Mouse (Mus musculus) bone marrow, adult 2 months (tissue): Measurements from ENCODE around the gene Usp6nl. TPM values are rescaled to one million over a fixed set of nuclear protein-coding genes. Genes with fewer than 3 reads are reported as not detected.

Source experiments
- H3K27ac ChIP-seq: fragments of 200-500 bp; 2 replicates; pipeline ENCODE4 v1.5.1; 2012; ENCODE audit warnings: low read depth, mild to moderate bottlenecking, control low read depth, inconsistent platforms, low read length; ENCODE audit not compliant: control insufficient read depth, poor library complexity, insufficient read depth
- H3K4me1 ChIP-seq: fragments of 200-500 bp; 2 replicates; pipeline ENCODE4 v1.6.1; 2011; ENCODE audit warnings: low read length; ENCODE audit not compliant: control insufficient read depth, insufficient read depth
- H3K4me3 ChIP-seq: fragments of 200-500 bp; replicated peaks from 2 replicates; pipeline ENCODE3; 2011; ENCODE audit warnings: mild to moderate bottlenecking, low read depth, low read length, control low read depth; ENCODE audit not compliant: control insufficient read depth
- CTCF ChIP-seq: fragments of 200-500 bp; IDR thresholded peaks from 2 replicates; pipeline ENCODE4 v1.5.1; 2011; ENCODE audit warnings: low read length, control low read depth; ENCODE audit not compliant: control insufficient read depth, insufficient read depth
- POLR2A ChIP-seq: fragments of 200-500 bp; IDR thresholded peaks from 2 replicates; pipeline ENCODE4 v1.6.1; 2011; ENCODE audit warnings: low read depth, mild to moderate bottlenecking, control low read depth, low read length, borderline replicate concordance; ENCODE audit not compliant: control insufficient read depth
- WGBS: fragments of 180-500 bp; shearing (Covaris S2); methylation state at CpG from one replicate; pipeline ENCODE4 v1.1.7; 2018; 5-methylcytosine and 5-hydroxymethylcytosine counted together
- polyA plus RNA-seq: library from polyadenylated mRNA; stranded (reverse); fragments of >200 nt; gene quantifications from 2 replicates; pipeline ENCODE4 v1.2.4, GENCODE M21; 2011; ENCODE audit warnings: low replicate concordance; ENCODE audit not compliant: missing spikeins, insufficient read depth, insufficient read length

The Usp6nl gene
- polyA plus RNA-seq, 1 experiment, result 6.9 TPM

DNA sequence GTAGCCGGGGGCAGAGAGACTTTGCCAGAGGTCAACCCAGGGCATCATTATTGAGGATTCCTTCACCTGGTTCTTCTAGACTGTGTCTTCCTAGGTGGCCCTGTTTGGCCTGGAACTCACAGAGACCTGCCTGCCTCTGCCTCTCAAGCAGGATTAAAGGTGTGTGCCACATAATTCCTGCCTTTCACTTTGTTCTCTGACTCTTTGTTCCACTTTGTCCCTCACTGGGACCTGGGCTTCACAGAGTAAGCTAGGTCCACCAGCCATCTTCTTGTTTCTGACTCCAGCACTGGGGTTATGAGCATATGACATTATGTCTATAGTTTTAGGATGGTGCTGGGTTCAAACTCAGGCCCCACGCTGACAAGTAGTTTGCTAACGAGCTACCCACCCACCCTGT is 144.9 kb downstream of the Usp6nl start:
- Histone ChIP-seq H3K4me1 (no peaks in the 10 kb centered on the region), H3K27ac (no peak overlapping the region), H3K4me3 (no peak overlapping the region)
- TF ChIP-seq POLR2A (no peak), CTCF (no peak)
- 86% methylated on average over 3 of the region's 3 CpGs for WGBS

DNA sequence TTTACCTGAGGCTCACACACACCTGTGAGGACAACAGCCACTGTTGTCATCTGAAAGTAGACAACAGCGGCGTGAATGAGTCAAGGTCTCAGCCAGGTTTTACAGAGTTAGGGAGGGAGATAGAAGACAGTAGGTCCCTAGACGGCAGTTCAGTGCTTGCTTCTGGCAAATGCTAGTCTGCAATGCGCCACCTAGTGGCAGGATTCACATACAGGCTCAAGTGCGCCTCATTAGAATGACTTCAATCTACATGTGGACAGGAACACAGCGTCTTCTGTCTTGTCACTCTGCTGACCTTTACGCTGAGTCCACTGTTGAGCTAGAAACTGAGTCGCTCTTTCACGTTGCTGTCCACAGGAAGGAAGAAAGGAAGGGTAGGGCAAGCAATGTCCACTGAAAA is 146.7 kb downstream of the Usp6nl start:
- no peaks in the 10 kb centered on the region for H3K4me1 ChIP-seq
- no peak for TF ChIP-seq POLR2A
- peak; percentile 96 for TF ChIP-seq CTCF
- no peak overlapping the region for H3K27ac ChIP-seq
- H3K4me3 ChIP-seq, result no peak overlapping the region
- 20% methylated on average over 9 of the region's 9 CpGs for WGBS

DNA sequence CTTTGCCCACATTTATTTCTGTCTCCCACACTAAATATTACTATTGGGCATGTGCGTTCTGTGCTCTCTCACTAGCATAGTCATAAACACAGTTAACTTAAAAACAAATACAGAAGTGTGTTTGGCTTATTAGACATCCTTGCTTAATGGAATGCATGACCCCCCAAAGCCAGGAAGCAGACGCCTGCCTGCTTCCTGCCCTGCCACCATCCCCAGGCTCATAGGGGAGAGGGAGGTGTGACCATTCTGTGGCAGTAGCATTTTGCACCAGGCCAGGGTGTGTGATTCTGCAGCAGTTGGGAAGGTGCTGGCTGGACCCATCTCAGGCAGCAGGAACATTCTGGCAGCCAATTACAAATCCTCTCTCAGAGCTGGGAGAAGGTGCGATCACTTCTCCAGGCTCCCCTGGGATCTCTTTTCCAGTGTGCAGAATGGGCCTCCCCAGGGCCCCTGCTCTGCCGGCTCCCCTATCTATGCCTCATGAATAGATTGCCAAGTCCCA is 148.7 kb downstream of the Usp6nl start:
- TF ChIP-seq CTCF, result no peak
- no peak for TF ChIP-seq POLR2A
- Histone ChIP-seq H3K4me1 (no peaks in the 10 kb centered on the region), H3K4me3 (no peak overlapping the region), H3K27ac (no peak overlapping the region)
- 52% methylated on average over 4 of the region's 4 CpGs for WGBS

DNA sequence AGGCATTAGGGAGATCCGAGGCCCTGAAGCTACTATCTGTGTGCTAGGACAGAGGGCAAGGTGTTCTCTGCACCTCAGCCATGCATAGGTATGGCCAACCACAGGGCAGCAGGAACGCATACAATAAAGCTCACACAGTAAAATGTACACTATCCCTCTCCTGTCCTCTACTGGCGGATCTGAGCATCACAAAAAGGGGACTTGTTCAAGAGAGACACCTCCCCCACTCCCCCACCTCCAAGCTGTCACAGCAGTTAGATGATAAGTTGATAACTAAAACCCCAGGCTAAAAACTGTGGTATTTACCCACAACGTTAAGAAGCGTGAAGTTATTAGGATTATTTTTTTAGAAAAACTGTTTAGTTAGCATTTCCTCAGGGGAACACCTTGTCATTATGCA is 151.4 kb downstream of the Usp6nl start:
- H3K27ac ChIP-seq, result no peak overlapping the region
- peaks cover 3% of the 10 kb centered on the region; the same call in 1 of the 2 replicates for H3K4me1 ChIP-seq
- TF ChIP-seq POLR2A (no peak), CTCF (no peak)
- 39% methylated on average over 5 of the region's 5 CpGs for WGBS
- H3K4me3 ChIP-seq, result no peak overlapping the region

DNA sequence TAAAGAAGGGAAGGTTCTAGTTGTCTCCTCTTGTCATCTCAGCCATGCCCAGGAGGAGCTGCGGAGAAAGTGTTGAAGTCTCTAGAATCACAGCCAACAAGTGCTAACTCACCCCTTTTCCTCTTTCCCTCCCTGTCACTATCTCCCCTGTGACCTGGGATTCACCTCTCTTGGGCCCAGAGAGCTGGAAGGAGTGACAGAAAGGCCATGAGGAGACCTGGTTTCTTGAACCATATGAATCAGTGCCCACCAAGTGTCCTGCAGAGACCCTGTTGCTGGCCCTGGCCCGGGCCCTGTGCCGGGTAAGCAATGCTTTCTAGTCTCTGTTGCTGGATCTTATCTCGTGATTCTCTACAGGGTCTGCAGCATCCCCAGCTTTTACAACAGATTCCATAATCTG is 155.4 kb downstream of the Usp6nl start:
- Histone ChIP-seq H3K4me1 (peaks cover 3% of the 10 kb centered on the region; the same call in 1 of the 2 replicates), H3K4me3 (no peak overlapping the region), H3K27ac (no peak overlapping the region)
- 79% methylated on average over 4 of the region's 4 CpGs for WGBS
- no peak for TF ChIP-seq CTCF
- TF ChIP-seq POLR2A, result no peak

DNA sequence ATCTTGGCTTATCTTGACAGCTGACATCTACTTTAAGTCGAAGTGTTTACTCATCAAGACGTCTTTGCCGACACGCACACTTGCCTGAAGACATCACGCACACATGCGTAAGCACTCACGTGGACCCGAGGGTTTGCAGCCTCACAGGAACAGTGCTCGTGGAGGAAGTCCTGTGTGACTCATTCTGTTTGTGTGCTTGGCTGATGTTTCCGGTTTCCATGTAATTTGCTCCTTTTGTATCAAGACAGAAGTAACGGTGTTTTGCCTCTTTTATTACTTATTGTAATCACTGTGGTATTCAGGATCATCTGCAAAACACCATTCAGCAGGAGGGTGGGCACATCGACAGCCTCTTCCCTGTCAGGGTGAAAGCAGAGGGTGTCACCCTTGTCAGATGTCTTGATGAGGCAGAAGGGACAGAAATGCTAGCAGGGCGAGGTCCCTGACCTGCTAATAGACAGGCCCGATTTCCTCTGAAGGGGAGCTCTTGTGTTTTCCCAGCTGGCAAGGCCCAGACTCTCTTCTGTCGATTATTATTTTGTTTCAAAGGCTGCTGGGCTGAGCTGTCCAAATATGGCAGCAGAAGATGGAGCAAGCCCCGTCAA is 156.0 kb downstream of the Usp6nl start:
- Histone ChIP-seq H3K4me1 (peaks cover 3% of the 10 kb centered on the region; the same call in 1 of the 2 replicates), H3K4me3 (no peak overlapping the region), H3K27ac (no peak overlapping the region)
- no peak for TF ChIP-seq POLR2A
- TF ChIP-seq CTCF, result no peak
- WGBS, result 6% methylated on average over 16 of the region's 16 CpGs

DNA sequence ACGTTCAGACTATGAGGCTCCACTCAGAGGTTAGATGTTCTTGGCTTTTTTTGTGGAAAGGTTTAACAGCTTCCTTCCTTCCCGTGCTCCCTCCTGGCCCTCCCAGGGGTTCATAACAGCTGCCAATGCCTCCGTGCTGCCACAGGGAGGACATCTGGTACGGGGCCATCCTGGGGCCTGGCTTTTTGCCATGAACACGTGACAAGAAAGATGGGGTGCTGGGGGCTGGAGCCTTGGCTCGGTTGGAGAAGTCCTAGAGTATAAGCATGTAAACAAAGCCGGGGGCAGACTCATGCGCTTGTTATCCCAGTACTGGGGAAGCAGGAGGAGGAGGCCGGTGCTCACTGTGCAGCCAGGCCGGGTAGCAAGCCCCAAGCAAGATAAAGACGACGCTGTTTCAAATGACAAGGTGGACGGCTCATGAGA is 156.5 kb downstream of the Usp6nl start:
- Histone ChIP-seq H3K4me1 (peaks cover 3% of the 10 kb centered on the region; the same call in 1 of the 2 replicates), H3K27ac (no peak overlapping the region), H3K4me3 (no peak overlapping the region)
- 11% methylated on average over 13 of the region's 13 CpGs for WGBS
- TF ChIP-seq CTCF (no peak), POLR2A (no peak)

DNA sequence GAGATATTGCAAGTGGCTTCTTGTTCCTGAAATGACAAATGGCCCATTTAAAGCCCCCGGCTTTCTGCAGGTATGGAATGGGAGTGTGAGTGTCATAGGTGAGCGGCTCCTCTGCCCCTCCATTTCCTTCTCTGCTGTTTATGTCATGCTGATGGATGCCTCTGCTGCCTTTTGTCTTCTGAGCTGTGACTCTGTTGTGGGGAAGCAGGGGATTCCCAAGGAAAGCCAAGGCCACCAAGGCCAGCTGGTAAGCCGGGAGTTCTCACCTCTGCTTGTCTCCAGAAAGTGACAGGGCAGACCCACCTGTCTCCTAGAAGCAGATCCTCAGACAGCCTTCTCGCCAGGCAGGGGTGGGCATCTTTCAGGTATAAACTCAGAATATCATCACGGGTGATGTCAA is 157.2 kb downstream of the Usp6nl start:
- Histone ChIP-seq H3K4me3 (no peak overlapping the region), H3K4me1 (peaks cover 3% of the 10 kb centered on the region; the same call in 1 of the 2 replicates), H3K27ac (no peak overlapping the region)
- no peak for TF ChIP-seq POLR2A
- TF ChIP-seq CTCF, result no peak
- WGBS, result 78% methylated on average over 5 of the region's 5 CpGs
